Mouse (Mus musculus) neural tube, embryonic 15.5 days (tissue): ENCODE data around the gene Gm21170. TPM values are rescaled to one million over a fixed set of nuclear protein-coding genes. Genes with fewer than 3 reads are reported as not detected.
"Not testable (repeated sequence)": the region's sequence is repeated elsewhere in the genome, so short reads cannot be mapped to it uniquely, and the experiment has no call there.

ENCODE experiments used
- ATAC-seq: fragments of 200-750 bp; cut with Nextera tagmentation; 2 replicates; pipeline ENCODE4 v1.8.0; 2017; ENCODE audit warnings: mild to moderate bottlenecking, moderate TSS enrichment, moderate library complexity; ENCODE audit not compliant: low FRiP score
- H3K27ac ChIP-seq: fragments of 300-500 bp; sonication (generic); replicated peaks from 2 replicates; pipeline ENCODE4 v1.5.1; 2015; ENCODE audit warnings: mild to moderate bottlenecking, inconsistent platforms
- H3K27me3 ChIP-seq: fragments of 300-500 bp; sonication (generic); replicated peaks from 2 replicates; pipeline ENCODE4 v1.6.1; 2015; ENCODE audit warnings: inconsistent platforms
- H3K36me3 ChIP-seq: fragments of 300-500 bp; sonication (generic); 2 replicates; pipeline ENCODE4 v1.6.1; 2015; ENCODE audit warnings: inconsistent platforms
- H3K4me1 ChIP-seq: fragments of 300-500 bp; sonication (generic); 2 replicates; pipeline ENCODE4 v1.6.1; 2015; ENCODE audit warnings: inconsistent platforms
- H3K4me2 ChIP-seq: fragments of 300-500 bp; sonication (generic); 2 replicates; pipeline ENCODE4 v1.6.1; 2015; ENCODE audit warnings: inconsistent platforms, mild to moderate bottlenecking, moderate library complexity
- H3K4me3 ChIP-seq: fragments of 300-500 bp; sonication (generic); replicated peaks from 2 replicates; pipeline ENCODE4 v1.5.1; 2015; ENCODE audit warnings: mild to moderate bottlenecking, inconsistent platforms
- H3K9ac ChIP-seq: fragments of 300-500 bp; sonication (generic); replicated peaks from 2 replicates; pipeline ENCODE4 v1.6.1; 2015; ENCODE audit warnings: mild to moderate bottlenecking, inconsistent platforms
- H3K9me3 ChIP-seq: fragments of 300-500 bp; sonication (generic); replicated peaks from 2 replicates; pipeline ENCODE4 v1.6.1; 2016; ENCODE audit warnings: inconsistent platforms
- WGBS: fragments of 180-500 bp; shearing (Covaris S2); methylation state at CpG from one replicate; pipeline ENCODE4 v1.1.7; 2015; ENCODE audit warnings: mixed read lengths; 5-methylcytosine and 5-hydroxymethylcytosine counted together
- polyA plus RNA-seq: library from polyadenylated mRNA; unstranded; fragments of >200 nt; fragmentation: Nextera tagmentation; extraction: Ambion mirVana; gene quantifications from 2 replicates; pipeline ENCODE4 v1.2.1, GENCODE M21; 2015

Gene Gm21170
- polyA plus RNA-seq, result not detected in 2 replicates

DNA sequence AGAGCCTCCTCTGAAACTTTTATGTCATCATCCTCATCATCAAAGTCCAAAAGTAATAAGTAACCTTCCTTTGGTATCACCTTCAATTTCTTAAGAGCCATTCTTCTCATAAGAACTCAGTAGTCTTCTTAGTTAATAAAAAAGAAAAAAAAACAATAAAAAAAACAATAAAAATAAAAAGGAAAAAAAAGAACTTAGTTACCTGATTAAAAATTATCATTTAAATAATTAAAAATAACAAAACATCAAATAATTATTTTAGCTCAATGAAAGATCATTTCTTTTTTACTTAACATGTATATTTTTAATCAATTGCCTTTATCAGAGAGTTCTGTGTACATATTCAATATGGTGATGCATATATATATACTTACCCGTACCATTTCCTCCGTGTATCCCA is at the start of gene Gm21170:
TSS of gene Gm21170 (minus strand) at position 101 of the 400 bp plus-strand sequence.
- no CpG with 5 or more reads among the region's 2 CpGs for WGBS
- H3K36me3 ChIP-seq, H3K27me3 ChIP-seq, H3K9me3 ChIP-seq, H3K4me3 ChIP-seq, H3K4me2 ChIP-seq, H3K4me1 ChIP-seq, H3K27ac ChIP-seq, H3K9ac ChIP-seq, ATAC-seq: not testable (repeated sequence)

Other genes with a start within 250 kb of the Gm21170 start
- not detected in 2 replicates for gene Gm21256, start 240.1 kb downstream of the Gm21170 start, polyA plus RNA-seq